Mouse (Mus musculus): ENCODE results near the gene Pifo. TPM values are rescaled to one million over a fixed set of nuclear protein-coding genes. Genes with fewer than 3 reads are reported as not detected.

Gene Pifo
- total RNA-seq, 2 experiments from 2014 or later, result 0.31 TPM; not detected in 1

GRCm38 (mm10) chr3:105958974-105959580, 55.4 kb downstream of the Pifo start, which contains the start of gene Wdr77:
TSS of gene Wdr77 (plus strand) at chr3:105959369.
- DNase-seq, result peak; percentile 95 to 96
- intact Hi-C loops (cut with DNase I), result loop anchor here (5.0 kb wide), 2 partner anchors 237 to 272 kb away; partner anchors contain the start of gene Ddx20

- intact Hi-C loops (cut with DNase I), result loop anchor here (5.0 kb wide), 2 partner anchors 236 to 271 kb away; partner anchors contain the start of gene Ddx20
- DNase-seq, result no peak
Measured at GRCm38 (mm10) chr3:105958204-105958603, 56.2 kb downstream of the Pifo start.

- no peak for DNase-seq
Measured at GRCm38 (mm10) chr3:105957235-105957634, 57.2 kb downstream of the Pifo start.

GRCm38 (mm10) chr3:105951348-105951747, 63.1 kb downstream of the Pifo start:
- intact Hi-C loops (cut with DNase I), result no loop called here
- no peak for DNase-seq

More at GRCm38 (mm10) chr3:105957235-105957634, 57.2 kb downstream of the Pifo start:
- intact Hi-C loops (cut with DNase I), result loop anchor here (5.0 kb wide), 2 partner anchors 235 to 270 kb away; partner anchors contain the start of gene Ddx20

Other genes starting within 250 kb of the Pifo start
- 100 to 1,000 TPM; 103 to 116 TPM for gene Rap1a, start 213.3 kb downstream of the Pifo start, total RNA-seq (2021)
- gene Adora3, start 143.8 kb downstream of the Pifo start, total RNA-seq (2021), result under 1 TPM in 1 of 2 experiments, not detected in 1; 0.24 TPM
- under 1 TPM in 1 of 2 experiments, not detected in 1; 0.24 TPM for gene Tmigd3, start 143.7 kb downstream of the Pifo start, total RNA-seq (2021)
- under 1 TPM; 0.81 to 0.88 TPM for gene I830077J02Rik, start 82.0 kb downstream of the Pifo start, total RNA-seq (2021)
- 10 to 100 TPM; 38.9 to 47.3 TPM for gene Wdr77, start 55.3 kb downstream of the Pifo start, total RNA-seq (2021)
- gene Atp5f1, start 54.5 kb downstream of the Pifo start, total RNA-seq (2021), result 1,000 to 10,000 TPM; 1,017 to 1,034 TPM
- under 1 TPM; 0.38 to 0.56 TPM for gene Ovgp1, start 40.9 kb downstream of the Pifo start, total RNA-seq (2021)
- gene Chil5, start 18.2 kb upstream of the Pifo start, total RNA-seq (2021), result not detected
- not detected for gene Chia1, start 98.6 kb upstream of the Pifo start, total RNA-seq (2021)
- gene Chil3, start 152.9 kb upstream of the Pifo start, total RNA-seq (2021), result under 1 TPM in 1 of 2 experiments, not detected in 1; 0.51 TPM
- gene Chil4, start 204.9 kb upstream of the Pifo start, total RNA-seq (2021), result not detected